Mouse (Mus musculus): Measurements from ENCODE around the gene Fam227a.

Gene Fam227a

GRCm38 (mm10) chr15:79658531-79659375, at the start of gene Fam227a, which contains the start of gene Cby1:
Gene Fam227a (minus strand): TSS chr15:79658956.
Gene Cby1 (plus strand): TSS chr15:79659199.
- DNase-seq, result peak; percentile 97

GRCm38 (mm10) chr15:79708229-79708822, 49.6 kb upstream of the Fam227a start:
- DNase-seq, result no peak

- DNase-seq, result peak; percentile 36
Measured at GRCm38 (mm10) chr15:79706603-79707214, 48.0 kb upstream of the Fam227a start.

- no peak for DNase-seq
Measured at GRCm38 (mm10) chr15:79697558-79698187, 38.9 kb upstream of the Fam227a start.

GRCm38 (mm10) chr15:79697011-79697410, 38.3 kb upstream of the Fam227a start:
- DNase-seq, result peak; percentile 29

- peak; percentile 35 for DNase-seq
Measured at GRCm38 (mm10) chr15:79696508-79696907, 37.8 kb upstream of the Fam227a start.

GRCm38 (mm10) chr15:79695516-79695915, 36.8 kb upstream of the Fam227a start:
- no peak for DNase-seq

GRCm38 (mm10) chr15:79694512-79694911, 35.8 kb upstream of the Fam227a start:
- DNase-seq, result no peak

GRCm38 (mm10) chr15:79693740-79694139, 35.0 kb upstream of the Fam227a start:
- no peak for DNase-seq

- no peak for DNase-seq
Measured at GRCm38 (mm10) chr15:79692334-79692733, 33.6 kb upstream of the Fam227a start.

- DNase-seq, result no peak
Measured at GRCm38 (mm10) chr15:79691023-79691508, 32.3 kb upstream of the Fam227a start.

GRCm38 (mm10) chr15:79690426-79691022, 31.8 kb upstream of the Fam227a start, which contains the start of gene Gtpbp1:
Gene Gtpbp1 (plus strand): TSS chr15:79690845.
- peak; percentile 99 for DNase-seq

GRCm38 (mm10) chr15:79689662-79690425, 31.1 kb upstream of the Fam227a start:
- DNase-seq, result no peak

GRCm38 (mm10) chr15:79688268-79688956, 29.7 kb upstream of the Fam227a start:
- no peak for DNase-seq

- DNase-seq, result peak; percentile 98
Measured at GRCm38 (mm10) chr15:79687646-79688267, 29.0 kb upstream of the Fam227a start, which contains the start of gene Josd1. Gene Josd1 (minus strand): TSS chr15:79687919.

GRCm38 (mm10) chr15:79687175-79687574, 28.4 kb upstream of the Fam227a start:
- no peak for DNase-seq

- no peak for DNase-seq
Measured at GRCm38 (mm10) chr15:79686046-79686869, 27.5 kb upstream of the Fam227a start.

GRCm38 (mm10) chr15:79685141-79685641, 26.4 kb upstream of the Fam227a start:
- DNase-seq, result peak; percentile 62

- DNase-seq, result no peak
Measured at GRCm38 (mm10) chr15:79684616-79685015, 25.9 kb upstream of the Fam227a start.
